Mouse (Mus musculus) lung, adult 2 months (tissue): ENCODE measurements around the gene Elovl6.

ENCODE experiments used
- CTCF ChIP-seq: fragments of 200-500 bp; IDR thresholded peaks from 2 replicates; pipeline ENCODE4 v1.5.1; 2011; ENCODE audit warnings: mild to moderate bottlenecking, low read length, control low read depth; ENCODE audit not compliant: insufficient read depth
- POLR2A ChIP-seq: fragments of 200-500 bp; IDR thresholded peaks from 2 replicates; pipeline ENCODE4 v1.6.1; 2011; ENCODE audit warnings: low read depth, mild to moderate bottlenecking, control low read depth, low read length, borderline replicate concordance; ENCODE audit errors: extremely low read depth

GRCm38 (mm10) chr3:129680258-129680657 is 148.1 kb downstream of the Elovl6 start:
- no peak for TF ChIP-seq POLR2A
- no peak for TF ChIP-seq CTCF
